Mouse (Mus musculus): ENCODE data around the gene Dennd6b.

- TF ChIP-seq CTCF (IDR thresholded peaks at IDR 0.05; ENCODE audit: low read depth, low read length) (no peak), POLR2A (IDR thresholded peaks at IDR 0.05; ENCODE audit: insufficient read depth, low read length) (no peak), EP300 (IDR thresholded peaks at IDR 0.05; ENCODE audit: insufficient read depth, low read depth, low read length) (no peak)
Observed at GRCm38 (mm10) chr15:89137378-89138045, 58.8 kb downstream of the Dennd6b start.
